Mouse (Mus musculus): ENCODE measurements around the gene Calm2. TPM values are rescaled to one million over a fixed set of nuclear protein-coding genes. Genes with fewer than 3 reads are reported as not detected.
A peak's percentile ranks its signal among the peaks of the same experiment; 100 is the strongest.

The Calm2 gene
- polyA plus RNA-seq, 1 experiment from 2014 or later, result 329 TPM

- Histone ChIP-seq H3K27me3 (peaks cover 6% of the 10 kb centered on the region; the same call in 1 of the 2 replicates), H3K9me3 (replicated peaks) (no peaks in the 10 kb centered on the region), H3K9ac (peak overlapping the region; percentile 99), H3K36me3 (replicated peaks) (peaks cover 12% of the 10 kb centered on the region), H3K4me1 (replicated peaks) (peaks cover 57% of the 10 kb centered on the region), H3K4me2 (peak overlapping the region; percentile 86), H3K4me3 (replicated peaks) (peak overlapping the region; percentile 97), H3K27ac (replicated peaks) (peak overlapping the region; percentile 97)
- no peak for ATAC-seq (ENCODE audit: insufficient read depth)
- 1% methylated on average over 13 of the region's 13 CpGs for WGBS (ENCODE audit: insufficient replicate concordance)
Observed at GRCm38 (mm10) chr17:87445337-87445916, 1.3 kb downstream of the Calm2 start.

GRCm38 (mm10) chr17:87444763-87445162, 2.0 kb downstream of the Calm2 start:
- H3K36me3 ChIP-seq (replicated peaks), result peaks cover 17% of the 10 kb centered on the region
- peaks cover 62% of the 10 kb centered on the region for H3K4me1 ChIP-seq (replicated peaks)
- H3K9ac ChIP-seq, result no peak overlapping the region
- peak overlapping the region; percentile 61 for H3K4me2 ChIP-seq
- H3K27ac ChIP-seq (replicated peaks), result no peak overlapping the region
- H3K4me3 ChIP-seq (replicated peaks), result peak overlapping the region; percentile 39
- H3K9me3 ChIP-seq (replicated peaks), result no peaks in the 10 kb centered on the region
- 52% methylated on average over 4 of the region's 4 CpGs for WGBS (ENCODE audit: insufficient replicate concordance)
- H3K27me3 ChIP-seq, result peaks cover 4% of the 10 kb centered on the region; the same call in 1 of the 2 replicates
- ATAC-seq (ENCODE audit: insufficient read depth), result no peak

- ATAC-seq (ENCODE audit: insufficient read depth), result no peak
- no peak overlapping the region; the same call in 1 of the 2 replicates for H3K9ac ChIP-seq
- H3K9me3 ChIP-seq (replicated peaks), result no peaks in the 10 kb centered on the region
- WGBS (ENCODE audit: insufficient replicate concordance), result 56% methylated on average over 2 of the region's 2 CpGs
- H3K4me2 ChIP-seq, result no peak overlapping the region
- H3K4me1 ChIP-seq (replicated peaks), result peaks cover 47% of the 10 kb centered on the region
- no peak overlapping the region for H3K27ac ChIP-seq (replicated peaks)
- peaks cover 33% of the 10 kb centered on the region for H3K36me3 ChIP-seq (replicated peaks)
- no peak overlapping the region for H3K4me3 ChIP-seq (replicated peaks)
- no peaks in the 10 kb centered on the region for H3K27me3 ChIP-seq
Observed at GRCm38 (mm10) chr17:87441537-87441936, 5.2 kb downstream of the Calm2 start.

- Histone ChIP-seq H3K9me3 (replicated peaks) (no peaks in the 10 kb centered on the region), H3K9ac (no peak overlapping the region), H3K4me3 (replicated peaks) (no peak overlapping the region), H3K4me1 (replicated peaks) (peaks cover 39% of the 10 kb centered on the region), H3K27me3 (no peaks in the 10 kb centered on the region), H3K36me3 (replicated peaks) (peaks cover 49% of the 10 kb centered on the region), H3K4me2 (no peak overlapping the region), H3K27ac (replicated peaks) (no peak overlapping the region)
- WGBS (ENCODE audit: insufficient replicate concordance), result 76% methylated on average over 2 of the region's 2 CpGs
- ATAC-seq (ENCODE audit: insufficient read depth), result no peak
Observed at GRCm38 (mm10) chr17:87439441-87439840, 7.3 kb downstream of the Calm2 start.

GRCm38 (mm10) chr17:87433929-87434328, 12.8 kb downstream of the Calm2 start:
- Histone ChIP-seq H3K9me3 (replicated peaks) (no peaks in the 10 kb centered on the region), H3K27ac (replicated peaks) (no peak overlapping the region), H3K27me3 (no peaks in the 10 kb centered on the region), H3K9ac (no peak overlapping the region), H3K4me1 (replicated peaks) (0 out of 2 replicates have a peak, but pooled peaks cover 9% of the 10 kb centered on the region), H3K36me3 (replicated peaks) (peaks cover 79% of the 10 kb centered on the region), H3K4me2 (no peak overlapping the region), H3K4me3 (replicated peaks) (no peak overlapping the region)
- ATAC-seq (ENCODE audit: insufficient read depth), result no peak
- 80% methylated on average over 3 of the region's 3 CpGs for WGBS (ENCODE audit: insufficient replicate concordance)

GRCm38 (mm10) chr17:87432743-87433142, 14.0 kb downstream of the Calm2 start:
- 85% methylated on average over 5 of the region's 5 CpGs for WGBS (ENCODE audit: insufficient replicate concordance)
- no peak for ATAC-seq (ENCODE audit: insufficient read depth)
- Histone ChIP-seq H3K27me3 (no peaks in the 10 kb centered on the region), H3K27ac (replicated peaks) (no peak overlapping the region), H3K9me3 (replicated peaks) (no peaks in the 10 kb centered on the region), H3K9ac (no peak overlapping the region), H3K4me1 (replicated peaks) (0 out of 2 replicates have a peak, but pooled peaks cover 9% of the 10 kb centered on the region), H3K4me2 (no peak overlapping the region), H3K36me3 (replicated peaks) (peaks cover 76% of the 10 kb centered on the region), H3K4me3 (replicated peaks) (no peak overlapping the region)

GRCm38 (mm10) chr17:87432314-87432713, 14.4 kb downstream of the Calm2 start:
- Histone ChIP-seq H3K9ac (no peak overlapping the region), H3K27me3 (no peaks in the 10 kb centered on the region), H3K4me2 (no peak overlapping the region), H3K27ac (replicated peaks) (no peak overlapping the region), H3K4me3 (replicated peaks) (no peak overlapping the region), H3K36me3 (replicated peaks) (peaks cover 74% of the 10 kb centered on the region), H3K9me3 (replicated peaks) (no peaks in the 10 kb centered on the region), H3K4me1 (replicated peaks) (0 out of 2 replicates have a peak, but pooled peaks cover 6% of the 10 kb centered on the region)
- no peak for ATAC-seq (ENCODE audit: insufficient read depth)

GRCm38 (mm10) chr17:87429431-87429830, 17.3 kb downstream of the Calm2 start:
- H3K9ac ChIP-seq, result no peak overlapping the region
- peaks cover 50% of the 10 kb centered on the region for H3K36me3 ChIP-seq (replicated peaks)
- H3K4me2 ChIP-seq, result no peak overlapping the region
- H3K4me3 ChIP-seq (replicated peaks), result no peak overlapping the region
- no peak overlapping the region for H3K27ac ChIP-seq (replicated peaks)
- H3K27me3 ChIP-seq, result no peaks in the 10 kb centered on the region
- no peak for ATAC-seq (ENCODE audit: insufficient read depth)
- H3K4me1 ChIP-seq (replicated peaks), result 0 out of 2 replicates have a peak, but pooled peaks cover 5% of the 10 kb centered on the region
- H3K9me3 ChIP-seq (replicated peaks), result no peaks in the 10 kb centered on the region
- 80% methylated on average over 3 of the region's 3 CpGs for WGBS (ENCODE audit: insufficient replicate concordance)

- H3K27me3 ChIP-seq, result no peaks in the 10 kb centered on the region
- no peak within 1 kb of the TSS for H3K4me2 ChIP-seq
- 0 out of 2 replicates have a peak, but pooled peaks cover 1% of the 10 kb centered on the region for H3K4me1 ChIP-seq (replicated peaks)
- peaks cover 32% of the 10 kb centered on the region for H3K36me3 ChIP-seq (replicated peaks)
- no peaks in the 10 kb centered on the region for H3K9me3 ChIP-seq (replicated peaks)
- H3K27ac ChIP-seq (replicated peaks), result no peak within 1 kb of the TSS
- 62% methylated on average over 24 of the region's 24 CpGs for WGBS (ENCODE audit: insufficient replicate concordance)
- no peak within 1 kb of the TSS for H3K4me3 ChIP-seq (replicated peaks)
- no peak within 1 kb of the TSS for H3K9ac ChIP-seq
- ATAC-seq (ENCODE audit: insufficient read depth), result no peak
Observed at GRCm38 (mm10) chr17:87427511-87427910, 19.2 kb downstream of the Calm2 start, which contains the start of gene Stpg4. Gene Stpg4 (minus strand): TSS chr17:87427741.

GRCm38 (mm10) chr17:87418082-87418481, 28.7 kb downstream of the Calm2 start:
- Histone ChIP-seq H3K27me3 (no peaks in the 10 kb centered on the region), H3K27ac (replicated peaks) (no peak overlapping the region), H3K9ac (no peak overlapping the region), H3K4me3 (replicated peaks) (no peak overlapping the region), H3K4me1 (replicated peaks) (no peaks in the 10 kb centered on the region), H3K9me3 (replicated peaks) (no peaks in the 10 kb centered on the region), H3K36me3 (replicated peaks) (no peaks in the 10 kb centered on the region), H3K4me2 (no peak overlapping the region)
- ATAC-seq (ENCODE audit: insufficient read depth), result no peak
- WGBS (ENCODE audit: insufficient replicate concordance), result 67% methylated on average over 7 of the region's 7 CpGs

GRCm38 (mm10) chr17:87406646-87407045, 40.1 kb downstream of the Calm2 start:
- no peaks in the 10 kb centered on the region for H3K4me1 ChIP-seq (replicated peaks)
- no peak overlapping the region for H3K4me2 ChIP-seq
- no peak overlapping the region for H3K4me3 ChIP-seq (replicated peaks)
- no peak overlapping the region for H3K27ac ChIP-seq (replicated peaks)
- ATAC-seq (ENCODE audit: insufficient read depth), result no peak
- H3K9me3 ChIP-seq (replicated peaks), result no peaks in the 10 kb centered on the region
- H3K36me3 ChIP-seq (replicated peaks), result no peaks in the 10 kb centered on the region
- H3K9ac ChIP-seq, result no peak overlapping the region
- whole genome bisulfite sequencing (ENCODE audit: insufficient replicate concordance), result 77% methylated on average over 4 of the region's 4 CpGs
- no peaks in the 10 kb centered on the region for H3K27me3 ChIP-seq

GRCm38 (mm10) chr17:87405576-87405975, 41.2 kb downstream of the Calm2 start:
- Histone ChIP-seq H3K9ac (no peak overlapping the region), H3K9me3 (replicated peaks) (no peaks in the 10 kb centered on the region), H3K4me3 (replicated peaks) (no peak overlapping the region), H3K27ac (replicated peaks) (no peak overlapping the region), H3K4me2 (no peak overlapping the region), H3K4me1 (replicated peaks) (no peaks in the 10 kb centered on the region), H3K27me3 (no peaks in the 10 kb centered on the region), H3K36me3 (replicated peaks) (no peaks in the 10 kb centered on the region)
- 44% methylated on average over 11 of the region's 11 CpGs for WGBS (ENCODE audit: insufficient replicate concordance)
- ATAC-seq (ENCODE audit: insufficient read depth), result peak; percentile 28; the same call in 1 of the 2 replicates

Measured in liver, embryonic 15.5 days (tissue).